9 mouse cellular contexts compared by ENCODE assay signal in genomic region chr5:106860415-106860814, GRCm38 (mm10).
DNase-seq lines count a peak whose midpoint lies in the region; ATAC-seq lines count a peak whose summit lies in the region.
"Had no signal": no experiment of that assay in that cellular context is flagged by ENCODE, and none has a peak within 500 bp of the region (broad histone marks: within the 10 kb centered on the region; RNA-seq: fewer than 3 reads in every experiment).

No protein-coding gene starts in this region.

- H3K4me3 ChIP-seq in hindbrain, embryonic 10.5 days: no peak overlapping the region
- no peak overlapping the region for H3K4me3 ChIP-seq in hindbrain, embryonic 13.5 days
- H3K4me3 ChIP-seq in forebrain, embryonic 11.5 days (ENCODE audit: low read depth, low read length): no peak overlapping the region
- H3K4me3 ChIP-seq in intestine, embryonic 16.5 days (ENCODE audit: low read length): no peak overlapping the region
- H3K4me3 ChIP-seq in midbrain, embryonic 14.5 days (replicated peaks; ENCODE audit: low read depth, low read length): no peak overlapping the region
- H3K4me3 ChIP-seq: neural tube, embryonic 13.5 days had no signal

- DNase-seq in hindbrain, embryonic 10.5 days (ENCODE audit: low spot score): peak; percentile 64
- DNase-seq in adrenal gland, postnatal 4 days (ENCODE audit: low spot score in 2 of 2): peak; percentile 9 to 14
- peak; percentile 74 for DNase-seq in forebrain, embryonic 11.5 days (ENCODE audit: low spot score)
- peak; percentile 20 to 40 for DNase-seq in left cerebral cortex, postnatal 36 days (ENCODE audit: low spot score in 2 of 2)
- peak; percentile 90 for DNase-seq in midbrain, embryonic 14.5 days
- peak; percentile 44 to 77 for DNase-seq in spleen, postnatal 10 days (ENCODE audit: low spot score in 2 of 2)

- H3K9me3 ChIP-seq in hindbrain, embryonic 10.5 days: no peaks in the 10 kb centered on the region
- H3K9me3 ChIP-seq in hindbrain, embryonic 13.5 days: no peaks in the 10 kb centered on the region
- H3K9me3 ChIP-seq in forebrain, embryonic 11.5 days (ENCODE audit: control insufficient read depth, low read length): no peaks in the 10 kb centered on the region
- no peaks in the 10 kb centered on the region for H3K9me3 ChIP-seq in intestine, embryonic 16.5 days (ENCODE audit: control insufficient read depth, low read length)
- no peaks in the 10 kb centered on the region for H3K9me3 ChIP-seq in midbrain, embryonic 14.5 days (ENCODE audit: control insufficient read depth, low read length)
- H3K9me3 ChIP-seq: neural tube, embryonic 13.5 days had no signal

- no peaks in the 10 kb centered on the region for H3K36me3 ChIP-seq in hindbrain, embryonic 10.5 days
- H3K36me3 ChIP-seq in hindbrain, embryonic 13.5 days: peaks cover 8% of the 10 kb centered on the region
- no peaks in the 10 kb centered on the region for H3K36me3 ChIP-seq in forebrain, embryonic 11.5 days (ENCODE audit: control insufficient read depth, insufficient read depth, low read length)
- no peaks in the 10 kb centered on the region for H3K36me3 ChIP-seq in intestine, embryonic 16.5 days (ENCODE audit: control insufficient read depth, insufficient read depth, low read length)
- peaks cover 3% of the 10 kb centered on the region; the same call in 1 of the 2 replicates for H3K36me3 ChIP-seq in midbrain, embryonic 14.5 days (ENCODE audit: control insufficient read depth, insufficient read depth, low read length)

- intact Hi-C loops in left cerebral cortex, postnatal 36 days (cut with DNase I): loop anchor here (2.0 kb wide), 1 partner anchor 460 kb away; no protein-coding TSS in a partner anchor

- H3K27me3 ChIP-seq in hindbrain, embryonic 10.5 days (ENCODE audit: insufficient read depth, poor library complexity, severe bottlenecking): no peaks in the 10 kb centered on the region
- no peaks in the 10 kb centered on the region for H3K27me3 ChIP-seq in hindbrain, embryonic 13.5 days
- H3K27me3 ChIP-seq in forebrain, embryonic 11.5 days (ENCODE audit: control insufficient read depth, insufficient read depth, low read length): no peaks in the 10 kb centered on the region
- no peaks in the 10 kb centered on the region for H3K27me3 ChIP-seq in intestine, embryonic 16.5 days (replicated peaks; ENCODE audit: control insufficient read depth, insufficient read depth, low read length)
- no peaks in the 10 kb centered on the region for H3K27me3 ChIP-seq in midbrain, embryonic 14.5 days (ENCODE audit: control insufficient read depth, insufficient read depth, low read length)
- H3K27me3 ChIP-seq: neural tube, embryonic 13.5 days had no signal

- WGBS in hindbrain, embryonic 10.5 days: 43% methylated on average over 3 of the region's 3 CpGs
- WGBS in hindbrain, embryonic 13.5 days: 39% methylated on average over 3 of the region's 3 CpGs
- 44% methylated on average over 3 of the region's 3 CpGs for WGBS in forebrain, embryonic 11.5 days
- 35% methylated on average over 3 of the region's 3 CpGs for WGBS in intestine, embryonic 16.5 days
- 39% methylated on average over 3 of the region's 3 CpGs for WGBS in midbrain, embryonic 14.5 days

- H3K4me2 ChIP-seq in hindbrain, embryonic 13.5 days: no peak overlapping the region
- H3K4me2 ChIP-seq in forebrain, embryonic 11.5 days (ENCODE audit: low read depth, low read length, severe bottlenecking): no peak overlapping the region
- H3K4me2 ChIP-seq in intestine, embryonic 16.5 days (ENCODE audit: low read depth, low read length): no peak overlapping the region
- no peak overlapping the region for H3K4me2 ChIP-seq in midbrain, embryonic 14.5 days (ENCODE audit: low read length)
- H3K4me2 ChIP-seq: neural tube, embryonic 13.5 days had no signal

- H3K9ac ChIP-seq in hindbrain, embryonic 13.5 days: no peak overlapping the region
- no peak overlapping the region for H3K9ac ChIP-seq in forebrain, embryonic 11.5 days (ENCODE audit: low read length)
- H3K9ac ChIP-seq in intestine, embryonic 16.5 days (ENCODE audit: low read depth, low read length): no peak overlapping the region
- H3K9ac ChIP-seq in midbrain, embryonic 14.5 days (replicated peaks; ENCODE audit: low read length): no peak overlapping the region
- H3K9ac ChIP-seq: neural tube, embryonic 13.5 days had no signal

- H3K27ac ChIP-seq in hindbrain, embryonic 10.5 days: no peak overlapping the region
- no peak overlapping the region for H3K27ac ChIP-seq in hindbrain, embryonic 13.5 days
- no peak overlapping the region for H3K27ac ChIP-seq in forebrain, embryonic 11.5 days (ENCODE audit: low read depth, low read length)
- H3K27ac ChIP-seq in intestine, embryonic 16.5 days (ENCODE audit: low read length): no peak overlapping the region
- H3K27ac ChIP-seq in midbrain, embryonic 14.5 days (replicated peaks; ENCODE audit: low read depth, low read length): no peak overlapping the region
- H3K27ac ChIP-seq: neural tube, embryonic 13.5 days had no signal

- H3K4me1 ChIP-seq in hindbrain, embryonic 10.5 days (replicated peaks): no peaks in the 10 kb centered on the region
- H3K4me1 ChIP-seq in hindbrain, embryonic 13.5 days (replicated peaks): no peaks in the 10 kb centered on the region
- H3K4me1 ChIP-seq in forebrain, embryonic 11.5 days (replicated peaks; ENCODE audit: control insufficient read depth, insufficient read depth, low read length): no peaks in the 10 kb centered on the region
- no peaks in the 10 kb centered on the region for H3K4me1 ChIP-seq in intestine, embryonic 16.5 days (ENCODE audit: control insufficient read depth, insufficient read depth, low read length)
- H3K4me1 ChIP-seq in midbrain, embryonic 14.5 days (ENCODE audit: control insufficient read depth, insufficient read depth, low read length): no peaks in the 10 kb centered on the region
- H3K4me1 ChIP-seq: neural tube, embryonic 13.5 days had no signal

- no peak for ATAC-seq in hindbrain, embryonic 13.5 days (ENCODE audit: low FRiP score)
- ATAC-seq in forebrain, embryonic 11.5 days (replicated peaks; ENCODE audit: low FRiP score): no peak; the same call in 1 of the 2 replicates
- ATAC-seq in intestine, embryonic 16.5 days: peak; percentile 44; the same call in 1 of the 2 replicates
- ATAC-seq in midbrain, embryonic 14.5 days (ENCODE audit: low FRiP score, low TSS enrichment): no peak

Comparison
In these comparisons a context has a peak if more than half of its experiments do, and no peak if none do; other contexts are left out.
1. DNase-seq: peak in every context shown above with its lines; median percentile 90 in midbrain, embryonic 14.5 days; 74 in forebrain, embryonic 11.5 days; 64 in hindbrain, embryonic 10.5 days; 60 in spleen, postnatal 10 days; 30 in left cerebral cortex, postnatal 36 days; 12 in adrenal gland, postnatal 4 days.